Mouse (Mus musculus): ENCODE results near the gene Tiam1. TPM values are rescaled to one million over a fixed set of nuclear protein-coding genes. Genes with fewer than 3 reads are reported as not detected.

The Tiam1 gene
- total and polyA plus RNA-seq, 2 experiments from 2014 or later: 20.5 to 42.4 TPM

DNA sequence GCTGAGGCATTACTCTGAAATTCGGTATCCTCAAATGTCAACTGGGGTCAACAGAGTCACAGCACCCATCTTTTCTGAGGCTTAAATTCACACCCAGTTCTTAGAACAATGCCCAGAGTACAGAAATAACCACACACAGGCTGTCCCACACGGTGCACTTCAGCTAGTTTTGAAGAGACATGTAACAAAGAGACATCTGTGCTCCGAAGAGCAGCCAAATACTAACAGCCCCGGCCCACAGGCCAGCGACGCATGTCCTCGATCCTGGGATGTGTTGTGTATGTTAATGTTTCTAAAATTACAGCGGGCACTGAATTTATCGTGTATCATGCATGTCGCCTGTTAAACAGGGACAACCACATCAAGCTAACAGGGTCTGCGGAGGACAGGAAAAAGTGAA is 73.5 kb downstream of the Tiam1 start:
- H3K27me3 ChIP-seq (ENCODE audit: insufficient read depth, low read length): no peaks in the 10 kb centered on the region
- H3K4me1 ChIP-seq (ENCODE audit: insufficient read depth): peaks cover 23% of the 10 kb centered on the region
- no peak for DNase-seq
- no peak for TF ChIP-seq CTCF (IDR thresholded peaks at IDR 0.05; ENCODE audit: low read depth)
- H3K4me2 ChIP-seq (ENCODE audit: low read depth): no peak overlapping the region
- peak; percentile 45 for ATAC-seq
- no peaks in the 10 kb centered on the region for H3K9me3 ChIP-seq (ENCODE audit: low read length)
- H3K9ac ChIP-seq: no peak overlapping the region
- H3K27ac ChIP-seq (ENCODE audit: low read depth, low read length): no peak overlapping the region
- H3K4me3 ChIP-seq (ENCODE audit: low read depth, low read length): no peak overlapping the region
- H3K36me3 ChIP-seq (ENCODE audit: insufficient read depth): no peaks in the 10 kb centered on the region
- WGBS: 65% methylated on average over 11 of the region's 11 CpGs

DNA sequence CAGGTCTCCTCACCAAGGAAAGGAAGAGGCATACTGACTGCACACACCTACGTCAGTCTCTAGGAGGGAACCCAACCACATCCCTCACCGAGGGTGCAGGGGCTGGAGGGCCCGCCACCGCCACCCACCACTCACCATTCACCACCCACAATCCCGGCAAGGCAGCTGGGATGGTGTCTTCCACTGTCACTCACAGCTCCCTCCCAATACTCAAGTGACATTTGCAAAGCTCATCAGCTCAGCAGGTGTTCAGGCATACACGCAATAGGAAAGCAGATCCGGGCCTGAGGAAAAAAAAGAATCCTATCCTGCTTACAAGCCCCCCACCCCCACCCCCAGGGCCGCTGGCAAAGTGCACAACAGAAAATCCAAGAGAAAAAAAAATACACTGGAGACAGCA is 74.4 kb downstream of the Tiam1 start:
- Histone ChIP-seq H3K4me3 (ENCODE audit: low read depth, low read length) (no peak overlapping the region), H3K36me3 (ENCODE audit: insufficient read depth) (no peaks in the 10 kb centered on the region), H3K9ac (no peak overlapping the region), H3K27ac (ENCODE audit: low read depth, low read length) (peak overlapping the region; percentile 40), H3K27me3 (ENCODE audit: insufficient read depth, low read length) (no peaks in the 10 kb centered on the region), H3K4me2 (ENCODE audit: low read depth) (no peak overlapping the region), H3K9me3 (ENCODE audit: low read length) (no peaks in the 10 kb centered on the region), H3K4me1 (ENCODE audit: insufficient read depth) (peaks cover 23% of the 10 kb centered on the region)
- no peak for TF ChIP-seq CTCF (IDR thresholded peaks at IDR 0.05; ENCODE audit: low read depth)
- 55% methylated on average over 8 of the region's 8 CpGs for WGBS
- ATAC-seq (peak; percentile 54), DNase-seq (no peak)

DNA sequence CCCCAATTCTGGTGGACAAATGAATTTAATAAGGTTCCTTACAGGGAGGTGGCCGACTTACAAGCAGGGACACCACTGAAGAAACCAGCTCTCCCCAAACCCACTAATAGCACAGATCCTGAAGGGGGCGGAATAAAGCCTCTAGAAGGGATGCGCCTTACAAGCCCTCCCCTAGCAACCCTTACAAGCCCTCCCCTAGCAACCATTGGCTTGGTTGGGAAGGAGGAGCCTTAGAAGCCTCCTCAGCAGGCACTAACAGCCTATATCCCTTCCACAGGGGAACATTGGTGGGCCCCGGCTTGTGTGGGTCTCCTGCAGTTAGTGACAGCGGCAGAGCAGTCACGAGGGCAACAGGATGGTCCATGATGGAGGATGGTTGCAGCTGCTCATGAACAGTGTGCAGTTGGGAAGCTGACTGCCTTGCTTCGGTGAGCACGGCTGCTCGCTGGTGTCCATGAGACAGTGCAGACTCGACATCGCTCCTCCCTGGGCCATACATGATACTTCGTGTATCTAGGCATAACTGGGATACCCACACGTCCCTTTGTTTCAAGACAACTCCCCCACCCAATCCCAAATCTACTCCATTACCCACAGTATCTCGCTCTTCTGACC is 90.6 kb downstream of the Tiam1 start:
- H3K27me3 ChIP-seq (ENCODE audit: insufficient read depth, low read length): no peaks in the 10 kb centered on the region
- H3K36me3 ChIP-seq (ENCODE audit: insufficient read depth): no peaks in the 10 kb centered on the region
- H3K4me1 ChIP-seq (ENCODE audit: insufficient read depth): no peaks in the 10 kb centered on the region
- peak; percentile 46 for TF ChIP-seq CTCF (IDR thresholded peaks at IDR 0.05; ENCODE audit: low read depth)
- ATAC-seq (peak; percentile 92), DNase-seq (peak; percentile 47)
- no peak overlapping the region for H3K27ac ChIP-seq (ENCODE audit: low read depth, low read length)
- WGBS: 75% methylated on average over 14 of the region's 14 CpGs
- H3K4me2 ChIP-seq (ENCODE audit: low read depth): no peak overlapping the region
- H3K4me3 ChIP-seq (ENCODE audit: low read depth, low read length): no peak overlapping the region
- no peak overlapping the region for H3K9ac ChIP-seq
- no peaks in the 10 kb centered on the region for H3K9me3 ChIP-seq (ENCODE audit: low read length)

GRCm38 (mm10) chr16:90052409-90052808 is 91.2 kb downstream of the Tiam1 start:
- no peaks in the 10 kb centered on the region for H3K4me1 ChIP-seq (ENCODE audit: insufficient read depth)
- H3K4me2 ChIP-seq (ENCODE audit: low read depth): no peak overlapping the region
- H3K27me3 ChIP-seq (ENCODE audit: insufficient read depth, low read length): no peaks in the 10 kb centered on the region
- no peak overlapping the region for H3K27ac ChIP-seq (ENCODE audit: low read depth, low read length)
- no peak overlapping the region for H3K9ac ChIP-seq
- DNase-seq (no peak), ATAC-seq (peak; percentile 25; the same call in 1 of the 2 replicates)
- no peak for TF ChIP-seq CTCF (IDR thresholded peaks at IDR 0.05; ENCODE audit: low read depth)
- 79% methylated on average over 11 of the region's 11 CpGs for WGBS
- H3K36me3 ChIP-seq (ENCODE audit: insufficient read depth): no peaks in the 10 kb centered on the region
- no peaks in the 10 kb centered on the region for H3K9me3 ChIP-seq (ENCODE audit: low read length)
- no peak overlapping the region for H3K4me3 ChIP-seq (ENCODE audit: low read depth, low read length)

DNA sequence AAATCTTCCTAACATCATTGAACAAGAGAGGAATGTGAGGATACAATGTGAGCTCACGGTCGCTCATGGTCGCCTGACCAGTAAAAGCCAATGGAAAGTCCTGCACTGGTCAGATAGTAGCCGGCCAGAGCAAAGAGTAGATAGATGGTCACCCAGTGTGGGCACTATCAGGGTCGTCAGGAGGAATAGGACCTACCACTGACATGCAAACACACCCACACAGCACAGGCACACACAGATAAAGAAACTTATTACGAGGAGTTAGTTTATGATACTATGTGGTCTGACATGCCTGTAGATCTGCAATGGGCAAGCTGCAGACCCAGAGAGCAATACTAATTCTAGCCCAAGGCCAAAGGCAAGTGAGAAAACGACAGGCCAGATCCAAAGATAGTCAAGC is 92.5 kb downstream of the Tiam1 start:
- H3K9ac ChIP-seq: no peak overlapping the region
- no peak overlapping the region for H3K4me3 ChIP-seq (ENCODE audit: low read depth, low read length)
- no peaks in the 10 kb centered on the region for H3K36me3 ChIP-seq (ENCODE audit: insufficient read depth)
- TF ChIP-seq CTCF (IDR thresholded peaks at IDR 0.05; ENCODE audit: low read depth): no peak
- no peak for ATAC-seq
- no peak overlapping the region for H3K4me2 ChIP-seq (ENCODE audit: low read depth)
- H3K4me1 ChIP-seq (ENCODE audit: insufficient read depth): no peaks in the 10 kb centered on the region
- no peaks in the 10 kb centered on the region for H3K27me3 ChIP-seq (ENCODE audit: insufficient read depth, low read length)
- WGBS: 95% methylated on average over 7 of the region's 7 CpGs
- no peaks in the 10 kb centered on the region for H3K9me3 ChIP-seq (ENCODE audit: low read length)
- no peak overlapping the region for H3K27ac ChIP-seq (ENCODE audit: low read depth, low read length)
- no peak for DNase-seq

GRCm38 (mm10) chr16:90047841-90048240 is 95.7 kb downstream of the Tiam1 start:
- Histone ChIP-seq H3K9ac (no peak overlapping the region), H3K36me3 (ENCODE audit: insufficient read depth) (no peaks in the 10 kb centered on the region), H3K27ac (ENCODE audit: low read depth, low read length) (no peak overlapping the region), H3K9me3 (ENCODE audit: low read length) (no peaks in the 10 kb centered on the region), H3K27me3 (ENCODE audit: insufficient read depth, low read length) (no peaks in the 10 kb centered on the region), H3K4me1 (ENCODE audit: insufficient read depth) (0 out of 2 replicates have a peak, but pooled peaks cover 2% of the 10 kb centered on the region), H3K4me2 (ENCODE audit: low read depth) (no peak overlapping the region), H3K4me3 (ENCODE audit: low read depth, low read length) (no peak overlapping the region)
- no peak for ATAC-seq
- no peak for DNase-seq
- WGBS: 93% methylated on average over 6 of the region's 6 CpGs
- no peak for TF ChIP-seq CTCF (IDR thresholded peaks at IDR 0.05; ENCODE audit: low read depth)

DNA sequence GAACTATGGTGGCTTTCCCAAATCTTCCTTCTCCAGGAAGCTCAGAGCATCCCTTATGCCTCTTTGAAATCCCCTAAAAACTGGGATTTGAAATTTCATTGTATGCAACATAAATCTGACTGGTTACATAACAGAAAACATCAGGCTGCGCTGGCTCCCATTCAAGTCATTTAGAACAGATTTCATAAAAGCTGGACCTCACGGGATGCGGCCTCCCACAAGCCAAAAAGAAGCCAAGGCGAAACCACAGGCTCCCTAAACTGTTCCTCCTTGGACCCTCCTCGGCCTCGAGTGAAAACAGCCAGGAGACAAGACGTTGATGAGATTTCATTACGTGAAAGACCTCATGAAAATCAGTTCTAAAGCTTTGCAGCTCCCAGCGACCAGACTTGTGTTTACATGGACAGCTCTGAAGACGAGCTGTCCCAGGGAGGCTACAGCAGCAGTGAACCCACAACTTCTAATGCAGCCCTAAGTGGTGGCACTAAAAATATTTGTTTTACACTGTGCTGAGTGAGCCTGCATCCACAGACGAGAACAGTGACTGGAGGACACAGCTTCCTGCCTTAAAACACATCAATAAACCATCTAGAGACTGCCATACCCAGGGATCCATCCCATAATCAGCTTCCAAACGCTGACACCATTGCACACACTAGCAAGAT is 96.9 kb downstream of the Tiam1 start:
- TF ChIP-seq CTCF (IDR thresholded peaks at IDR 0.05; ENCODE audit: low read depth): no peak
- DNase-seq (no peak), ATAC-seq (no peak)
- H3K27me3 ChIP-seq (ENCODE audit: insufficient read depth, low read length): no peaks in the 10 kb centered on the region
- no peak overlapping the region for H3K4me3 ChIP-seq (ENCODE audit: low read depth, low read length)
- peaks cover 10% of the 10 kb centered on the region; the same call in 1 of the 2 replicates for H3K4me1 ChIP-seq (ENCODE audit: insufficient read depth)
- WGBS: 84% methylated on average over 12 of the region's 12 CpGs
- H3K9me3 ChIP-seq (ENCODE audit: low read length): no peaks in the 10 kb centered on the region
- no peak overlapping the region for H3K9ac ChIP-seq
- no peak overlapping the region for H3K4me2 ChIP-seq (ENCODE audit: low read depth)
- H3K27ac ChIP-seq (ENCODE audit: low read depth, low read length): no peak overlapping the region
- no peaks in the 10 kb centered on the region for H3K36me3 ChIP-seq (ENCODE audit: insufficient read depth)
